Mouse (Mus musculus): ENCODE measurements around the gene Use1. TPM values are rescaled to one million over a fixed set of nuclear protein-coding genes. Genes with fewer than 3 reads are reported as not detected.

Gene Use1
- total and polyA plus RNA-seq, 3 experiments: 69.6 to 130 (median 98.7) TPM

GRCm38 (mm10) chr8:71371236-71371848, 4.7 kb downstream of the Use1 start, which contains the start of gene Ocel1:
Gene Ocel1 (plus strand): TSS chr8:71371298.
- H3K36me3 ChIP-seq (replicated peaks in 1 of 2; ENCODE audit: control insufficient read depth in 1 of 2, insufficient read depth in 1 of 2, low read length in 1 of 2): peaks cover 31 to 62% of the 10 kb centered on the region in 2 experiments

GRCm38 (mm10) chr8:71372427-71372826, 5.8 kb downstream of the Use1 start:
- in situ Hi-C loops (cut with MboI; ENCODE audit: low pct_ligation_motif_present, low pct_unique_long_range_greater_than_20kb, low sequenced_read_pairs): loop anchor here (5.0 kb wide), 1 partner anchor 35 kb away; the partner anchor contains the start of gene Ankle1
- Histone ChIP-seq H3K4me1 (ENCODE audit: control insufficient read depth in 1 of 2, insufficient read depth in 2 of 2) (peaks cover 18 to 48% of the 10 kb centered on the region in 2 experiments), H3K4me3 (replicated peaks in 1 of 3; ENCODE audit: low read depth in 2 of 3, low read length in 2 of 3, poor library complexity in 1 of 3) (no peak overlapping the region), H3K4me2 (ENCODE audit: insufficient read depth, low read depth, poor library complexity, severe bottlenecking) (no peak overlapping the region), H3K27ac (ENCODE audit: insufficient read depth, low read depth) (no peak overlapping the region), H3K9me3 (replicated peaks; ENCODE audit: low read length) (peaks cover 9% of the 10 kb centered on the region), H3K9ac (ENCODE audit: insufficient read depth, low read depth) (no peak overlapping the region), H3K27me3 (replicated peaks) (no peaks in the 10 kb centered on the region), H3K36me3 (replicated peaks in 1 of 2; ENCODE audit: control insufficient read depth in 1 of 2, insufficient read depth in 1 of 2, low read length in 1 of 2) (peaks cover 32 to 73% of the 10 kb centered on the region in 2 experiments), H3K79me2 (replicated peaks; ENCODE audit: control insufficient read depth, extremely low read depth, insufficient read depth, poor library complexity, severe bottlenecking) (no peaks in the 10 kb centered on the region)
- TF ChIP-seq ELF1 (IDR thresholded peaks at IDR 0.05; ENCODE audit: low read depth, low read length): no peak
- no peak for DNase-seq (ENCODE audit: extremely low read depth)
- dilution Hi-C loops (cut with MboI; ENCODE audit: extremely low pct_ligation_motif_present, extremely low pct_unique_long_range_greater_than_20kb, low sequenced_read_pairs): no loop called here

More at GRCm38 (mm10) chr8:71371236-71371848, 4.7 kb downstream of the Use1 start, which contains the start of gene Ocel1:
- no peaks in the 10 kb centered on the region for H3K79me2 ChIP-seq (replicated peaks; ENCODE audit: control insufficient read depth, extremely low read depth, insufficient read depth, poor library complexity, severe bottlenecking)
- peak within 1 kb of the TSS; percentile 65 to 75 (median 69) for H3K4me3 ChIP-seq (replicated peaks in 1 of 3; ENCODE audit: low read depth in 2 of 3, low read length in 2 of 3, poor library complexity in 1 of 3)
- peak; percentile 97 for DNase-seq (ENCODE audit: extremely low read depth)
- in situ Hi-C loops (cut with MboI; ENCODE audit: low pct_ligation_motif_present, low pct_unique_long_range_greater_than_20kb, low sequenced_read_pairs) (loop anchor here (5.0 kb wide), 1 partner anchor 36 kb away; the partner anchor contains the start of gene Ankle1), dilution Hi-C loops (cut with MboI; ENCODE audit: extremely low pct_ligation_motif_present, extremely low pct_unique_long_range_greater_than_20kb, low sequenced_read_pairs) (no loop called here)
- H3K9ac ChIP-seq (ENCODE audit: insufficient read depth, low read depth): peak within 1 kb of the TSS; percentile 58; the same call in 1 of the 2 replicates
- H3K9me3 ChIP-seq (replicated peaks; ENCODE audit: low read length): peaks cover 9% of the 10 kb centered on the region
- peaks cover 18 to 48% of the 10 kb centered on the region in 2 experiments for H3K4me1 ChIP-seq (ENCODE audit: control insufficient read depth in 1 of 2, insufficient read depth in 2 of 2)
- peak within 1 kb of the TSS; percentile 73 for H3K4me2 ChIP-seq (ENCODE audit: insufficient read depth, low read depth, poor library complexity, severe bottlenecking)
- peak within 1 kb of the TSS; percentile 65 for H3K27ac ChIP-seq (ENCODE audit: insufficient read depth, low read depth)
- TF ChIP-seq ZMIZ1 (IDR thresholded peaks at IDR 0.05; ENCODE audit: low read depth, low read length): no peak
- TF ChIP-seq JUND (conservative IDR thresholded peaks at IDR 0.05; ENCODE audit: low read depth, low read length): no peak
- TF ChIP-seq POLR2AphosphoS2 (IDR thresholded peaks at IDR 0.05; ENCODE audit: low read depth, low read length): 0 out of 2 replicates have a peak, but pooled peaks have one; percentile 39
- peak; percentile 14; the same call in 1 of the 2 replicates for TF ChIP-seq IRF4 (IDR thresholded peaks at IDR 0.05; ENCODE audit: low read depth, low read length)
- peak in 1 of 2 experiments; percentile 92; a peak in 2 of 4 replicates for TF ChIP-seq CTCF (conservative IDR thresholded peaks at IDR 0.05 in 1 of 2, IDR thresholded peaks at IDR 0.05 in 1 of 2; ENCODE audit: low read depth in 2 of 2, low read length in 2 of 2)
- no peak for TF ChIP-seq GABPA (IDR thresholded peaks at IDR 0.05; ENCODE audit: insufficient replicate concordance, low read depth, low read length)
- 0 out of 2 replicates have a peak, but pooled peaks have one; percentile 40 for TF ChIP-seq E2F4 (IDR thresholded peaks at IDR 0.05; ENCODE audit: insufficient replicate concordance, low read depth, low read length)
- TF ChIP-seq MXI1 (IDR thresholded peaks at IDR 0.05; ENCODE audit: low read depth, low read length): peak; percentile 81
- TF ChIP-seq MEF2A (IDR thresholded peaks at IDR 0.05; ENCODE audit: borderline replicate concordance, low read depth, low read length): no peak; the same call in 1 of the 2 replicates
- no peak for TF ChIP-seq MYC (IDR thresholded peaks at IDR 0.05; ENCODE audit: low read depth, low read length)
- peak; percentile 82 for TF ChIP-seq BHLHE40 (IDR thresholded peaks at IDR 0.05; ENCODE audit: low read depth, low read length)
- no peak for TF ChIP-seq EP300 (IDR thresholded peaks at IDR 0.05; ENCODE audit: low read length)
- no peak for TF ChIP-seq ZNF384 (IDR thresholded peaks at IDR 0.05; ENCODE audit: low read depth, low read length)
- peak; percentile 70 for TF ChIP-seq SMC3 (IDR thresholded peaks at IDR 0.05; ENCODE audit: low read depth, low read length)
- TF ChIP-seq MAX (IDR thresholded peaks at IDR 0.05; ENCODE audit: low read length): peak; percentile 69; the same call in 1 of the 2 replicates
- no peak for TF ChIP-seq CHD2 (IDR thresholded peaks at IDR 0.05; ENCODE audit: low read length)
- no peak for TF ChIP-seq ZC3H11A (IDR thresholded peaks at IDR 0.05; ENCODE audit: low read depth, low read length)
- TF ChIP-seq PAX5 (IDR thresholded peaks at IDR 0.05; ENCODE audit: low read length): no peak
- TF ChIP-seq ETS1 (conservative IDR thresholded peaks at IDR 0.05; ENCODE audit: low read depth, low read length): peak; percentile 33; the same call in 1 of the 2 replicates
- TF ChIP-seq USF2 (conservative IDR thresholded peaks at IDR 0.05; ENCODE audit: low read depth, low read length): no peak
- TF ChIP-seq NELFE (IDR thresholded peaks at IDR 0.05; ENCODE audit: low read depth, low read length): peak; percentile 75
- 0 out of 2 replicates have a peak, but pooled peaks have one; percentile 44 for TF ChIP-seq MAZ (IDR thresholded peaks at IDR 0.05; ENCODE audit: low read depth, low read length)
- TF ChIP-seq KAT2A (IDR thresholded peaks at IDR 0.05; ENCODE audit: insufficient replicate concordance, low read length): no peak
- no peak for TF ChIP-seq JUN (IDR thresholded peaks at IDR 0.05; ENCODE audit: insufficient read depth, low read depth, low read length)
- no peak for TF ChIP-seq CHD1 (IDR thresholded peaks at IDR 0.05; ENCODE audit: low read depth, low read length)
- TF ChIP-seq UBTF (IDR thresholded peaks at IDR 0.05; ENCODE audit: low read depth, low read length): no peak
- peak; percentile 79; the same call in 1 of the 2 replicates for TF ChIP-seq SIN3A (IDR thresholded peaks at IDR 0.05; ENCODE audit: low read length)
- no peak for TF ChIP-seq RCOR1 (conservative IDR thresholded peaks at IDR 0.05; ENCODE audit: low read depth, low read length)
- peak; percentile 99 for TF ChIP-seq ELF1 (IDR thresholded peaks at IDR 0.05; ENCODE audit: low read depth, low read length)
- TF ChIP-seq MAFK (IDR thresholded peaks at IDR 0.05; ENCODE audit: insufficient replicate concordance, low read length): no peak
- peak; percentile 77 for TF ChIP-seq POLR2A (IDR thresholded peaks at IDR 0.05; ENCODE audit: low read depth, low read length)
- TF ChIP-seq TBP (conservative IDR thresholded peaks at IDR 0.05; ENCODE audit: low read depth, low read length): peak; percentile 55; the same call in 1 of the 2 replicates
- peak; percentile 76 for TF ChIP-seq NRF1 (IDR thresholded peaks at IDR 0.05; ENCODE audit: low read depth, low read length)
- TF ChIP-seq RAD21 (IDR thresholded peaks at IDR 0.05; ENCODE audit: low read depth, low read length): peak; percentile 63
- no peak for TF ChIP-seq ZKSCAN1 (IDR thresholded peaks at IDR 0.05; ENCODE audit: borderline replicate concordance, low read depth, low read length)
- TF ChIP-seq HCFC1 (IDR thresholded peaks at IDR 0.05; ENCODE audit: low read depth, low read length): peak; percentile 71; the same call in 1 of the 2 replicates
- TF ChIP-seq TCF12 (IDR thresholded peaks at IDR 0.05; ENCODE audit: low read depth, low read length): peak; percentile 79
- no peak for TF ChIP-seq USF1 (IDR thresholded peaks at IDR 0.05; ENCODE audit: low read depth, low read length)
- H3K27me3 ChIP-seq (replicated peaks): no peaks in the 10 kb centered on the region

Data from CH12.LX (cell line).